Mouse (Mus musculus) intestine, embryonic 14.5 days (tissue): ENCODE measurements at regions not wholly inside any gene's neighbourhood (a gene's known extent, or its start where the extent isn't known, plus 50 kb on each side); places are given as distances from the start of the nearest gene placed in this dataset.

Source experiments
- ATAC-seq: fragments of 200-750 bp; cut with Nextera tagmentation; replicated peaks from 2 replicates; pipeline ENCODE4 v1.8.0; 2017; ENCODE audit warnings: low read depth, moderate number of reproducible peaks, moderate TSS enrichment, moderate library complexity; ENCODE audit not compliant: low FRiP score, low TSS enrichment
- DNase-seq: peaks from one replicate; pipeline ENCODE4 v3.0.0-alpha.2; 2018; ENCODE audit warnings: low spot score
- H3K27ac ChIP-seq: fragments of 300-500 bp; sonication (generic); 2 replicates; pipeline ENCODE4 v1.5.1; 2014; ENCODE audit warnings: low read depth, mild to moderate bottlenecking, control low read depth
- H3K27me3 ChIP-seq: fragments of 300-500 bp; sonication (generic); replicated peaks from 2 replicates; pipeline ENCODE4 v1.6.1; 2014; ENCODE audit warnings: low read length, control low read depth; ENCODE audit not compliant: control insufficient read depth, insufficient read depth
- H3K36me3 ChIP-seq: fragments of 300-500 bp; sonication (generic); 2 replicates; pipeline ENCODE4 v1.6.1; 2014; ENCODE audit warnings: low read length, control low read depth; ENCODE audit not compliant: control insufficient read depth, insufficient read depth
- H3K4me1 ChIP-seq: fragments of 300-500 bp; sonication (generic); replicated peaks from 2 replicates; pipeline ENCODE4 v1.6.1; 2014; ENCODE audit warnings: low read length, control low read depth, mixed read lengths; ENCODE audit not compliant: control insufficient read depth, insufficient read depth
- H3K4me2 ChIP-seq: fragments of 300-500 bp; sonication (generic); 2 replicates; pipeline ENCODE4 v1.6.1; 2014; ENCODE audit warnings: low read length
- H3K4me3 ChIP-seq: fragments of 300-500 bp; sonication (generic); 2 replicates; pipeline ENCODE4 v1.5.1; 2014; ENCODE audit warnings: low read depth, low read length, control low read depth, mixed read lengths
- H3K9ac ChIP-seq: fragments of 300-500 bp; sonication (generic); 2 replicates; pipeline ENCODE4 v1.6.1; 2014; ENCODE audit warnings: mild to moderate bottlenecking, low read length
- H3K9me3 ChIP-seq: fragments of 300-500 bp; sonication (generic); 2 replicates; pipeline ENCODE4 v1.6.1; 2016; ENCODE audit warnings: low read length, control low read depth; ENCODE audit not compliant: control insufficient read depth
- WGBS: fragments of 180-500 bp; shearing (Covaris S2); extraction: QIAGEN DNeasy Blood & Tissue Kit; methylation state at CpG from one replicate; pipeline ENCODE4 v1.1.7; 2014; 5-methylcytosine and 5-hydroxymethylcytosine counted together

- Histone ChIP-seq H3K9ac (no peak overlapping the region), H3K9me3 (no peaks in the 10 kb centered on the region), H3K4me1 (no peaks in the 10 kb centered on the region), H3K27me3 (no peaks in the 10 kb centered on the region), H3K36me3 (no peaks in the 10 kb centered on the region), H3K27ac (no peak overlapping the region), H3K4me3 (no peak overlapping the region), H3K4me2 (no peak overlapping the region)
- DNase-seq (no peak), ATAC-seq (no peak)
- WGBS = 80% methylated on average over 3 of the region's 3 CpGs
Observed at GRCm38 (mm10) chr5:24237201-24237600, 72.4 kb downstream of the Nupl2 start.

- Histone ChIP-seq H3K9ac (no peak overlapping the region), H3K27ac (no peak overlapping the region), H3K9me3 (no peaks in the 10 kb centered on the region), H3K4me1 (no peaks in the 10 kb centered on the region), H3K27me3 (no peaks in the 10 kb centered on the region), H3K4me2 (no peak overlapping the region), H3K36me3 (no peaks in the 10 kb centered on the region), H3K4me3 (no peak overlapping the region)
- WGBS = 72% methylated on average over 2 of the region's 2 CpGs
- ATAC-seq (no peak), DNase-seq (no peak)
Observed at GRCm38 (mm10) chr5:24239006-24239405, 74.2 kb downstream of the Nupl2 start.

GRCm38 (mm10) chr5:24244211-24244610 lies 79.4 kb downstream of the Nupl2 start:
- Histone ChIP-seq H3K36me3 (no peaks in the 10 kb centered on the region), H3K4me2 (no peak overlapping the region), H3K27me3 (no peaks in the 10 kb centered on the region), H3K27ac (no peak overlapping the region), H3K9me3 (no peaks in the 10 kb centered on the region), H3K9ac (no peak overlapping the region), H3K4me3 (no peak overlapping the region), H3K4me1 (no peaks in the 10 kb centered on the region)
- 80% methylated on average over 6 of the region's 6 CpGs for WGBS
- no peak for ATAC-seq
- no peak for DNase-seq

- Histone ChIP-seq H3K4me1 (no peaks in the 10 kb centered on the region), H3K9ac (no peak overlapping the region), H3K4me3 (no peak overlapping the region), H3K27ac (no peak overlapping the region), H3K27me3 (no peaks in the 10 kb centered on the region), H3K9me3 (no peaks in the 10 kb centered on the region), H3K4me2 (no peak overlapping the region), H3K36me3 (no peaks in the 10 kb centered on the region)
- DNase-seq (no peak), ATAC-seq (no peak)
- 83% methylated on average over 5 of the region's 5 CpGs for WGBS
Observed at GRCm38 (mm10) chr5:24255421-24255820, 90.7 kb downstream of the Nupl2 start.

- ATAC-seq = no peak; the same call in 1 of the 2 replicates
Observed at GRCm38 (mm10) chr5:24261098-24261497, 90.3 kb downstream of the Kcnh2 start.

GRCm38 (mm10) chr5:24262146-24262545 lies 89.3 kb downstream of the Kcnh2 start:
- WGBS = 6% methylated on average over 11 of the region's 11 CpGs
- Histone ChIP-seq H3K27ac (no peak overlapping the region), H3K4me2 (peak overlapping the region; percentile 12; the same call in 1 of the 2 replicates), H3K36me3 (no peaks in the 10 kb centered on the region), H3K9me3 (no peaks in the 10 kb centered on the region), H3K27me3 (no peaks in the 10 kb centered on the region), H3K4me3 (no peak overlapping the region), H3K9ac (no peak overlapping the region), H3K4me1 (peaks cover 10% of the 10 kb centered on the region)
- DNase-seq (no peak), ATAC-seq (no peak)

More at GRCm38 (mm10) chr5:24261098-24261497, 90.3 kb downstream of the Kcnh2 start:
- Histone ChIP-seq H3K27ac (no peak overlapping the region), H3K4me2 (no peak overlapping the region), H3K9me3 (no peaks in the 10 kb centered on the region), H3K4me1 (peaks cover 10% of the 10 kb centered on the region), H3K9ac (no peak overlapping the region), H3K27me3 (no peaks in the 10 kb centered on the region), H3K36me3 (no peaks in the 10 kb centered on the region), H3K4me3 (no peak overlapping the region)
- DNase-seq = peak; percentile 86
- 11% methylated on average over 7 of the region's 7 CpGs for WGBS

GRCm38 (mm10) chr5:24264151-24264550 lies 87.3 kb downstream of the Kcnh2 start:
- DNase-seq = no peak
- H3K27ac ChIP-seq = no peak overlapping the region

GRCm38 (mm10) chr5:24265431-24265830 lies 86.0 kb downstream of the Kcnh2 start:
- H3K4me3 ChIP-seq = no peak overlapping the region
- H3K27me3 ChIP-seq = no peaks in the 10 kb centered on the region
- no peak overlapping the region for H3K4me2 ChIP-seq
- H3K27ac ChIP-seq = no peak overlapping the region
- H3K9me3 ChIP-seq = no peaks in the 10 kb centered on the region
- DNase-seq = no peak
- H3K36me3 ChIP-seq = no peaks in the 10 kb centered on the region
- 88% methylated on average over 3 of the region's 3 CpGs for WGBS
- peaks cover 10% of the 10 kb centered on the region for H3K4me1 ChIP-seq
- no peak for ATAC-seq
- no peak overlapping the region for H3K9ac ChIP-seq

More at GRCm38 (mm10) chr5:24264151-24264550, 87.3 kb downstream of the Kcnh2 start:
- Histone ChIP-seq H3K4me2 (no peak overlapping the region), H3K4me1 (peaks cover 10% of the 10 kb centered on the region), H3K36me3 (no peaks in the 10 kb centered on the region), H3K27me3 (no peaks in the 10 kb centered on the region), H3K9me3 (no peaks in the 10 kb centered on the region), H3K4me3 (no peak overlapping the region), H3K9ac (no peak overlapping the region)
- 67% methylated on average over 4 of the region's 4 CpGs for WGBS
- ATAC-seq = no peak
